Mouse (Mus musculus) heart, embryonic 11.5 days (tissue): ENCODE measurements at regions not wholly inside any gene's neighbourhood (a gene's known extent, or its start where the extent isn't known, plus 50 kb on each side); places are given as distances from the start of the nearest gene placed in this dataset.
A peak's percentile ranks its signal among the peaks of the same experiment; 100 is the strongest.

Experiments used
- ATAC-seq: fragments of 200-750 bp; cut with Nextera tagmentation; replicated peaks from 2 replicates; pipeline ENCODE4 v1.8.0; 2017; ENCODE audit warnings: moderate library complexity; ENCODE audit not compliant: insufficient number of reproducible peaks, low FRiP score, low TSS enrichment
- H3K27ac ChIP-seq: fragments of 300-500 bp; sonication (generic); 2 replicates; pipeline ENCODE4 v1.5.1; 2014; ENCODE audit warnings: mild to moderate bottlenecking, low read depth, low read length
- H3K27me3 ChIP-seq: fragments of 300-500 bp; sonication (generic); 2 replicates; pipeline ENCODE4 v1.6.1; 2014; ENCODE audit warnings: mild to moderate bottlenecking, low read length, mixed read lengths; ENCODE audit not compliant: control insufficient read depth, insufficient read depth
- H3K36me3 ChIP-seq: fragments of 300-500 bp; sonication (generic); 2 replicates; pipeline ENCODE4 v1.6.1; 2014; ENCODE audit warnings: mild to moderate bottlenecking, low read length, moderate library complexity, mixed read lengths; ENCODE audit not compliant: control insufficient read depth, insufficient read depth
- H3K4me1 ChIP-seq: fragments of 300-500 bp; sonication (generic); 2 replicates; pipeline ENCODE4 v1.6.1; 2014; ENCODE audit warnings: low read length; ENCODE audit not compliant: control insufficient read depth, insufficient read depth
- H3K4me2 ChIP-seq: fragments of 300-500 bp; sonication (generic); 2 replicates; pipeline ENCODE4 v1.6.1; 2014; ENCODE audit warnings: mild to moderate bottlenecking, moderate library complexity
- H3K4me3 ChIP-seq: fragments of 300-500 bp; sonication (generic); 2 replicates; pipeline ENCODE4 v1.5.1; 2014; ENCODE audit warnings: low read depth, low read length
- H3K9ac ChIP-seq: fragments of 300-500 bp; sonication (generic); 2 replicates; pipeline ENCODE4 v1.6.1; 2014; ENCODE audit warnings: mild to moderate bottlenecking, low read depth, low read length, moderate library complexity
- H3K9me3 ChIP-seq: fragments of 300-500 bp; sonication (generic); replicated peaks from 2 replicates; pipeline ENCODE4 v1.6.1; 2016; ENCODE audit warnings: low read length; ENCODE audit not compliant: control insufficient read depth
- WGBS: fragments of 180-500 bp; shearing (Covaris S2); extraction: QIAGEN DNeasy Blood & Tissue Kit; methylation state at CpG from one replicate; pipeline ENCODE4 v1.1.7; 2014; ENCODE audit not compliant: insufficient replicate concordance; 5-methylcytosine and 5-hydroxymethylcytosine counted together

- no peaks in the 10 kb centered on the region for H3K27me3 ChIP-seq
- H3K4me3 ChIP-seq: no peak overlapping the region
- ATAC-seq: peak; percentile 55; the same call in 1 of the 2 replicates
- H3K36me3 ChIP-seq: no peaks in the 10 kb centered on the region
- H3K9me3 ChIP-seq: no peaks in the 10 kb centered on the region
- WGBS: 23% methylated on average over 4 of the region's 4 CpGs
- no peak overlapping the region for H3K27ac ChIP-seq
- no peaks in the 10 kb centered on the region for H3K4me1 ChIP-seq
- H3K4me2 ChIP-seq: no peak overlapping the region
- no peak overlapping the region for H3K9ac ChIP-seq
Measured at GRCm38 (mm10) chr3:148056074-148056473, 934.3 kb downstream of the Adgrl2 start.

DNA sequence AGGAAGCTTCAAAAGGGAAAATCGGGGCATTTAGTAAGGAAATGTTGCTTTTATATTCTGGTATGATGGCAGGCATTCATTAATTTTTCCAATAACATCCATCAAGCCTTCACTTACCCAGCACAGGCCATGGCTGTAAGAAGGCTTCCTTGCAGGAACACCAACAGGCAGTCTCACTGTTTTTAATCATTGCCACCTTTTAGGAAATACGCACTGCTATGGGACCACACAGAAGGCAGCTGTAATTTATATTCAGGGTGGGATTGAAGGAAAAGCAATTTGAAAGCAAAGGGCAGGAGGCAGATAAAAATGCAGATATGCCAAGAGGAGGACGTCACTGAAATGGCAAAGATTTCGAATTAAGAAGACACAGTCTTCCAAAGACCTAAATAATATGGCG, 937.8 kb downstream of the Adgrl2 start:
- Histone ChIP-seq H3K36me3 (no peaks in the 10 kb centered on the region), H3K4me1 (no peaks in the 10 kb centered on the region), H3K4me3 (no peak overlapping the region), H3K9me3 (no peaks in the 10 kb centered on the region), H3K4me2 (no peak overlapping the region), H3K27ac (no peak overlapping the region), H3K27me3 (no peaks in the 10 kb centered on the region), H3K9ac (no peak overlapping the region)
- no peak for ATAC-seq
- WGBS: 60% methylated on average over 5 of the region's 5 CpGs

GRCm38 (mm10) chr3:148048247-148048646, 942.1 kb downstream of the Adgrl2 start:
- no peaks in the 10 kb centered on the region for H3K36me3 ChIP-seq
- no peaks in the 10 kb centered on the region for H3K4me1 ChIP-seq
- H3K27ac ChIP-seq: no peak overlapping the region
- no peak overlapping the region for H3K4me3 ChIP-seq
- 72% methylated on average over 2 of the region's 2 CpGs for WGBS
- H3K9me3 ChIP-seq: no peaks in the 10 kb centered on the region
- no peak overlapping the region for H3K9ac ChIP-seq
- H3K4me2 ChIP-seq: no peak overlapping the region
- no peak for ATAC-seq
- H3K27me3 ChIP-seq: no peaks in the 10 kb centered on the region

GRCm38 (mm10) chr3:148032532-148032931, 957.8 kb downstream of the Adgrl2 start:
- Histone ChIP-seq H3K9ac (no peak overlapping the region), H3K4me1 (0 out of 2 replicates have a peak, but pooled peaks cover 2% of the 10 kb centered on the region), H3K36me3 (no peaks in the 10 kb centered on the region), H3K27ac (no peak overlapping the region), H3K4me3 (no peak overlapping the region), H3K9me3 (no peaks in the 10 kb centered on the region), H3K4me2 (no peak overlapping the region), H3K27me3 (no peaks in the 10 kb centered on the region)
- 84% methylated on average over 6 of the region's 6 CpGs for WGBS
- no peak for ATAC-seq

GRCm38 (mm10) chr3:148005831-148006230, 984.5 kb downstream of the Adgrl2 start:
- no peak for ATAC-seq
- no peaks in the 10 kb centered on the region for H3K4me1 ChIP-seq
- H3K36me3 ChIP-seq: no peaks in the 10 kb centered on the region
- no peak overlapping the region for H3K27ac ChIP-seq
- no peaks in the 10 kb centered on the region for H3K27me3 ChIP-seq
- 46% methylated on average over 5 of the region's 5 CpGs for WGBS
- H3K9me3 ChIP-seq: no peaks in the 10 kb centered on the region
- no peak overlapping the region for H3K9ac ChIP-seq
- no peak overlapping the region for H3K4me3 ChIP-seq
- no peak overlapping the region for H3K4me2 ChIP-seq

- no peak for ATAC-seq
- Histone ChIP-seq H3K4me1 (no peaks in the 10 kb centered on the region), H3K9me3 (no peaks in the 10 kb centered on the region), H3K27me3 (no peaks in the 10 kb centered on the region), H3K4me2 (no peak overlapping the region), H3K27ac (no peak overlapping the region), H3K4me3 (no peak overlapping the region), H3K36me3 (no peaks in the 10 kb centered on the region), H3K9ac (no peak overlapping the region)
- WGBS: 50% methylated on average over 3 of the region's 3 CpGs
Measured at GRCm38 (mm10) chr3:148004006-148004405, 986.3 kb downstream of the Adgrl2 start.

- Histone ChIP-seq H3K4me1 (no peaks in the 10 kb centered on the region), H3K36me3 (no peaks in the 10 kb centered on the region), H3K4me2 (no peak overlapping the region), H3K9ac (no peak overlapping the region), H3K4me3 (no peak overlapping the region), H3K9me3 (no peaks in the 10 kb centered on the region), H3K27ac (no peak overlapping the region), H3K27me3 (no peaks in the 10 kb centered on the region)
- 62% methylated on average over 15 of the region's 15 CpGs for WGBS
- ATAC-seq: no peak
Measured at GRCm38 (mm10) chr3:147999330-147999953, 990.9 kb downstream of the Adgrl2 start.

DNA sequence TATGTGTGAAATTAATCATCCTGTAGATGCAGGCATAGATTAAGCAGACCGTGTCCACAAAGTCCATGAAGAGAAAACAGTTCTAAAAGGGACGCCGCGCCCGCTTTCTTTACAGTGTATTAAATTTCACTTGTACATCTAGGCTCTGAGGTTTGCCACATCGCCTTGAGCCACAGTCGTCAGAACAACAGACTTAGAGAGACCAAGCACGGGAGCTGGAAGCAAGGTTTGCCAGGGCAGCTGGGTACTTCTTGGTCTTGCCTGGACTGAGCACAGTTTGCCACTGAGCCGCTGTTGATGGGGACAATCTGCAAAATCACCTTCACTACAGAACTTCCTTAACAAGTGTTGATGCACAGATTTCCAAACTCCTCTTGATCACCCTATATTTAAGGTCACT, 998.6 kb downstream of the Adgrl2 start:
- no peak overlapping the region for H3K4me2 ChIP-seq
- no peak for ATAC-seq

GRCm38 (mm10) chr3:147990831-147991230, 999.5 kb downstream of the Adgrl2 start:
- H3K9ac ChIP-seq: no peak overlapping the region
- ATAC-seq: no peak
- no peak overlapping the region for H3K27ac ChIP-seq
- no peaks in the 10 kb centered on the region for H3K9me3 ChIP-seq
- H3K27me3 ChIP-seq: no peaks in the 10 kb centered on the region
- H3K4me1 ChIP-seq: no peaks in the 10 kb centered on the region
- H3K4me3 ChIP-seq: no peak overlapping the region
- WGBS: 53% methylated on average over 10 of the region's 10 CpGs
- no peak overlapping the region for H3K4me2 ChIP-seq
- H3K36me3 ChIP-seq: no peaks in the 10 kb centered on the region

More for the DNA sequence above, 998.6 kb downstream of the Adgrl2 start:
- no peak overlapping the region for H3K4me3 ChIP-seq
- H3K27ac ChIP-seq: no peak overlapping the region
- H3K9ac ChIP-seq: no peak overlapping the region
- H3K9me3 ChIP-seq: no peaks in the 10 kb centered on the region
- no peaks in the 10 kb centered on the region for H3K27me3 ChIP-seq
- H3K4me1 ChIP-seq: no peaks in the 10 kb centered on the region
- H3K36me3 ChIP-seq: no peaks in the 10 kb centered on the region
- 76% methylated on average over 9 of the region's 9 CpGs for whole genome bisulfite sequencing
